Mouse (Mus musculus) heart, postnatal 14 days (tissue): ENCODE results near the gene Sema6d. TPM values are rescaled to one million over a fixed set of nuclear protein-coding genes. Genes with fewer than 3 reads are reported as not detected.

Experiments used
- DNase-seq, 2 experiments: peaks; one replicate each; pipeline ENCODE4 v3.0.0; 2021 to 2022
- intact Hi-C: fragments of 180-260 bp; cut with DNase I; formaldehyde crosslinking; loops from one replicate; pipeline ENCODE4 v1.15.1; 2025
- total RNA-seq, 2 experiments: library from RNA; stranded (reverse); gene quantifications; 2 replicates each; pipeline ENCODE4 v1.2.3; 2021

The Sema6d gene
- total RNA-seq, 2 experiments from 2014 or later, result 23.6 to 23.8 TPM

DNA sequence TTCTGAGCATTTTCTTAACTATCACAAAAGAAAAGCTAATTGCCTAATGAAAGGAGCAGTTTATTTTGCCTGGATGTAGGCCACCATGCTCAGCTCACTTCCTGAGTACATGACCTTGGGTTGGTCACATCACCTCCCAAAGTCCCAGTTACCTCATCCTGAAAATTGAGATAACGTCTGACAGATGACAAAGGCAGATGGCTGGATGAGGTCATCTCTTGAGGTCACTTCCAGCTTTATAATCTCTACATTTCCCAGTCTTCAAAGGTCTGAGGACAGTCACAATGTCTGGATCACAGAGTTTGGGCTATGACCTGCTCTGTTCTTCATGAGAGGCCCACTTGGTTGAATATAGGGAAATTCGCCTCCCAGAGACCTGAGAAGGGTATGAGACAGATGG, 366.1 kb downstream of the Sema6d start:
- intact Hi-C loops, result no loop called here
- no peak for DNase-seq

- intact Hi-C loops, result no loop called here
Observed at GRCm38 (mm10) chr2:124456999-124457398, 367.2 kb downstream of the Sema6d start.

GRCm38 (mm10) chr2:124458028-124458427, 368.3 kb downstream of the Sema6d start:
- intact Hi-C loops, result no loop called here
- no peak for DNase-seq

More at GRCm38 (mm10) chr2:124456999-124457398, 367.2 kb downstream of the Sema6d start:
- DNase-seq, result no peak

DNA sequence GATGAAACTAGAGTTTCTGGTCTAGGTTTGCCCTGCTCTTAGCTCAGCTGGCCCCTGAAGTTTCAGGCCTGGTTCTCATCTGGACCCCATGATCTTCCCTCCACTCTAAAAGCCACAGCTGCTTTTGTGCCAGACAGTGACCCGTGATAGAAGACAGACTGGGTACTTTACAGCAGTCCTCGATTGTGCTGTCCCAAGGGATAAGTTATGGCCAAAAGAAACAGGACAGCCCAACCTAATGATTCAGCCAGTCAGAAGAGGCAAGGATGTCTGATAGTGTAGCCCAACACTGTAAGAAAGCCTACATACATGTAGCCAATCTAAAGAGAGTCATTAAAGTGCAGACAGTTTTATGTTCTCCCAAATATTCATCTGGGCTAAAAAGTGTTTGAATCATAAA, 371.2 kb downstream of the Sema6d start:
- peak in 1 of 2 experiments; percentile 35 for DNase-seq
- intact Hi-C loops, result no loop called here

DNA sequence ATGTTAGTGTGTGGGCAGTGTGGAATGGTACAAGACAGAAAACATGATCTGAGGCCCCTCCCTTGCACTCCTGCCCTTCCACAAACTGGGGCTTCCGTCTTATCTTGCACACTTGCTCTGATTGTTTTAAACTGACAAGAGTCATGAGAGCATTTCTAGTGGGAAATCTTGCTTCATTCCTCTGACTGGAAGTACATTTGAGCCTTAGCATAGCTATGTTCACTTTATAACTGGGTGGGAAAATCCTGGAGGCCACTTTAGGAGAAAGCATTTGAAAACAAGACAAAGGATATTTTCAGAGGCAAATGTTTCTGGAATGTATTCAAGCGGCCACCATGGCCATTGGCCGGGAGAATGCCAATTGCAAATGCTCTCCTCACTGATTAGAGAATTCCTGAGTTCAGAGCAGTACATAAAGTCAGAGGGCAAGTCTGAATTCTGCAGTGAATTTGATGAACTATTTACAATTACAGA, 371.6 kb downstream of the Sema6d start:
- DNase-seq, result no peak
- intact Hi-C loops, result no loop called here

DNA sequence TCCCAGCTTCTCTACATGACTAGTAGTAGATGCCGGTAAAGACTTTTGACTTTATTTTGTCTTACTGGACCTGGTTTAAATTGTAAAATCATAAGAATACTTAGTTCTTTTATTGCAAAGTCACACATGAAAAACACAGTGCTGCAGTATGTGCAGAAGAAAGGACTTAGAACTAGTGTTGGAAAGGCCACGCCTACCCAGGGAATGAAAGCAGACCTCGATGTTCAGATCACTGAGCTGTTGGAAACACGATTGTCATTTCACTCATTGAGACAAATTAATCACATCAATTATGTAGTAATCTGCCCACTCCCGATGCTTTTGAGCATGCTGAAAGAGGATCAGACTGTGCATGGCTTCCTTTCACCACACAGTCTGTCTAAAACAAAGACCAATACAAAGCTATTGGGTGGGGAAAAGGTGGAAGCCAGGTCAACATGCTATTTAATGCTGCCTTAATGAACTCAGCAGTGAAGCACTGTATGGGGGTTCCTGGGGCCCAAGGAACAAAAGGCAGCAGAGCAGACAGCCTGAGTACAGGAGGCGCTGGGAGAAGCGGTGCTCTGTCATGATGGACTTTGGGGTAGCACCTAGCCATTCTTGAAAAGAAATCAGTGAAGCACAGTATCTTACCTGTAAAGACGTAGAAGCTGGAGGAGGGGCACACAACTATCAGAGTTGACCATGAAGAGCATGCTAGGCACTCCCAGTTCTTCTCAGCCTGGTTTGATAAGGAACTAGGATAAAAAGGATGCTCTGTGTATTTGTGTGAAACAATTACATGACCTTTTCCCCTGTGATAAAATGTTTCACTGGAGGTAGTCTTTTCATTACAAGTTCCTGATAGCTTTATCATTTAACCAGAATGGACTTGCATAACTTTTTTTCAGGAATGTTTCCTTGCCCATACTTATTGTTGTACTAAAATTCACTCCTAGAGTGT, 375.5 kb downstream of the Sema6d start:
- no peak for DNase-seq
- intact Hi-C loops, result no loop called here

DNA sequence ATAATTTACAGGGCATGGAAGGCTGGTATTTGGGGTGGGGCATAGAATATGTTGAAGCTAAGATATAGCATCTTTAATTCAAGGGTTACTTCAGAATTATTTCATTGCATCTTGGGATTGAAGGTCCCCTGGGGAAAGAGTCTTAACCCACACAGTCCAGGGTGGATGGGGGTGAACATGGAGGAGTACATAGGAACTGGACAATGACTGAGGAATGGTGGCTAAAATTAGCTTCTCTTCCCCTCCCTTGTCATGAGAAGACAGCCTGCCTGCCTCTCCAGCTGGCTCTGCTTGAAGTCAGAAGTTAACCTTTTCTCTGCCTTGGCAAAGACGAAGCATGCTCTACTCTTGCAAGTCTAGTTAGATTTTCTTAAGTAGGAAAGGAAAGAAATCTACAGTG, 377.7 kb downstream of the Sema6d start:
- intact Hi-C loops, result no loop called here
- DNase-seq, result no peak

DNA sequence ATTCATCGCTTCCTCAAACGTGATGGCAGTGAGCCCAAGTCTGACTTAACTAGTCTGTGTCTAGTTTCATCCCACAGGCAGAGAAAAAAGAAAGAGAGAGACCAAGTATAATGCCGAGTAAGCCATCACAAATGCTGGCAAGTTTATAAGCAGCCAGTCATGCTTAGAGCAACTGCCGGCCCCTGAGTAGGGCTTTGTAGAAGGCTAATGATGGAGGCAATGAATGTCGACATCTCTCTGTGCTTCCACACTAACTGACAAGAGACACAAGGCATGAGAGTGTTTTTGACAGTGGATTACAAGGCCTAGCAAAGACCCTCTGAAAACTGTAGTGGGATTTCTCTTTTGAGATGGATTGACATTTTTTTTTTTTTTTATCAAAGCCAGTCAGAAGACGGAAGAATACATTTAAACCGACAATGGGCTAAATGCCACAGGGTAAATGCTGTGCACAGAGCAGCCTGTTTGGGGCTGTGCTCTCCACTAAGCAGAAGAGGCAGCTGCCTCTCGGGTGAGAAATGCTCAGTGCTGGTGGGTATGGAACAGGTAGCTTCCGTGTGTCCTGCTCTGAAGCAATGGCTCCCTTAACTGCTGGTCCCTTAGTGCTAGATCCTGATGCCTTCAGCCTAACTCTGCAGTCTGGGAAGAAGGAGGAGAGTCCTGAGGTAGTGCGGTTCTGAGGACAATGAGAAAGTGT, 380.7 kb downstream of the Sema6d start:
- intact Hi-C loops, result no loop called here
- DNase-seq, result no peak

DNA sequence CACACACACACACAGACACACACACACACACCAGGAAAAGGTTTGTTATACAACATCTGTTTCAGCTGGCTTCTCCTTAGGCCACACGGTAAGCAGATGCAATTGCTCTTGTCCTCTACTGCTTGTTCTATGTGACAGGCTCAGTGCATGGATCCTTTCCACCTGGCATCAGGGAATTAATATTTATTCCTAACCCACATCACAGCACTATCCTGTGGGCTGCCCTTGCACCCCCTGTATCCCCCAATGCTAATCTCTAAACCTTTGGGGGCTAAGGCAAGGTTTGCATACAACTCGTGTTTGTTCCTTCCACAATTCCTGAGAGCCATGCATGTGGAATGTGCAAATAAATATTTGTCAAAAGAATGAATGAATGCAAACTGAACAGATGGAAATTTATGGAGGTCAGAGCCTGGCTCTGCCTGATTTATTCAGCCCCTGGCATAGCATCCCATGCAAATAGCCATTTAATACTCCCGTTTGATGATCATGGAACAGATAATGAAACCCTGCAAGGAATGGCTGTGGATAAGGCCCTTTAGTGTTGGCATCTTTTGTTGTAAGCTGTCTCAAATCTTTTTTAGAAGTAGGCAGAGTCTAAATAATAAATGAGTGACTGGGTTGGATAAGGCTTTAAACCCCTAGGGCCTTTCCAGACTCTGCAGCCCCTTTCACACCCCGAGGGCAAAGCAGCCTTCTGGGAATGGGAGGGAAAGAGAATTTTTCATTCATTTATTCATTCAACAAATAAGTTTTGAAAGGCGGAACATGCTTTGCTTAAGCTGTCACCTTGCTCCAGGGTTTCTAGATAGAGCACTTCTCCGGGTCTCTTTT, 383.1 kb downstream of the Sema6d start:
- intact Hi-C loops, result no loop called here
- no peak for DNase-seq

GRCm38 (mm10) chr2:124477904-124478303, 388.1 kb downstream of the Sema6d start:
- intact Hi-C loops, result no loop called here

GRCm38 (mm10) chr2:124478526-124478925, 388.8 kb downstream of the Sema6d start:
- DNase-seq, result no peak
- intact Hi-C loops, result no loop called here

More at GRCm38 (mm10) chr2:124477904-124478303, 388.1 kb downstream of the Sema6d start:
- DNase-seq, result no peak

DNA sequence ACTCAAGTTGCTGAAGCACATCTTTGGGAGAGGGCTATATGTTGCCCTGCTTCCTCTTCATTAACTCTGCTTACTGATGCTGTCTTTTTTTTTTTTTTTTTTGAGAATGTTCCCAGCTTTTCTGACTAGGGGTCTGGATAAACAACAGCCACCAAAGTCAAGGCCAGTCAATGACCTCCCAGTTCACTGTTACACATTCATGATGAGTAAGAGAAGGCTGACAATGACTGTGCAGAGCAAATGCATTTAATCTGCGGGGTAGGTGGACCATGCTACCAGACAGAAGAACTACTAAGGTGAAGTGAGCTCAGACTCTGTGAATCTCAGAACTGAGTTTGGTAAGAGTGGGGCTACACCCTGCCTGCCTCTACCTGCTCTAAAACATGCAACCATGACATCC, 396.0 kb downstream of the Sema6d start:
- intact Hi-C loops, result no loop called here
- DNase-seq, result no peak

DNA sequence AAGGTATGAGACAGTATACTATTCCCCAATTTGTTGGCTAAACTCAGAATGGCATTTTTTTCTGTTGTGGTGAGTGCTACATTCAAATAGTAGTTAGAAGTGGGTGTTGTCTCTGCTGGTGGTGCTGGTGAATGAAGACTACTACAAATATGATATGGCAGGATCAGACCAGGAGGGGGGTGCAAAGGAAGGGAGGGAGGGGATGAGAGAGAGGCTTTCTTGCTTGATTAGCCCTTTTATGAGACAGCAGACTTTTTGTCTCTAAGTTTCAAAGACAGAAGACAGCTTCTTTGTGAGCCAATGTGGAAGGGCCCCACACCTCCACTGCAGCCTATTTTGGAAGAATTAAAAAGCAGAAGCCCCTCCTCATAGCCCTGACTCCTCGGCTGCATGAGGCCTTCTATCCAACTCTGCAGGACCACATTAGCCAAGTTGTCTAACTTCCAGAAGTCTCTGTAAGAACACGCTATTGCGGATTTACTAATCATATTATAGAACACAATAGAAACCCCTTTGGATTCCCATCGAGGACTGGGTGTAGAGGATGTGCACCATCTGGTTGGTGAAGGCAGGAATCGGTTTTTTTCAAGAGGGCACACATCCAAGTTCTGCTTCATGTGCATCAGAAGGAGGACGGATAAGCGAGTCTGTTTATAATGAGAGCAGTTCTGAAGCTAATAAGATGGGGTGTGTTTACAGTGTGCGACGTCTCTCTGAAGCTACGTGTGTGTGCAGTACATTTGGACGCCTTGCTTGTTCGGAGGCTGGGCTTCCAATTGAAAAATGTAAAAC, 400.4 kb downstream of the Sema6d start:
- no peak for DNase-seq
- intact Hi-C loops, result no loop called here

- intact Hi-C loops, result no loop called here
- no peak for DNase-seq
Observed at GRCm38 (mm10) chr2:124495751-124496150, 406.0 kb downstream of the Sema6d start.

- intact Hi-C loops, result no loop called here
- DNase-seq, result no peak
Observed at GRCm38 (mm10) chr2:124499670-124500069, 409.9 kb downstream of the Sema6d start.

GRCm38 (mm10) chr2:124505784-124506489, 416.2 kb downstream of the Sema6d start:
- intact Hi-C loops, result no loop called here
- DNase-seq, result no peak

GRCm38 (mm10) chr2:124507804-124508203, 418.0 kb downstream of the Sema6d start:
- intact Hi-C loops, result no loop called here

DNA sequence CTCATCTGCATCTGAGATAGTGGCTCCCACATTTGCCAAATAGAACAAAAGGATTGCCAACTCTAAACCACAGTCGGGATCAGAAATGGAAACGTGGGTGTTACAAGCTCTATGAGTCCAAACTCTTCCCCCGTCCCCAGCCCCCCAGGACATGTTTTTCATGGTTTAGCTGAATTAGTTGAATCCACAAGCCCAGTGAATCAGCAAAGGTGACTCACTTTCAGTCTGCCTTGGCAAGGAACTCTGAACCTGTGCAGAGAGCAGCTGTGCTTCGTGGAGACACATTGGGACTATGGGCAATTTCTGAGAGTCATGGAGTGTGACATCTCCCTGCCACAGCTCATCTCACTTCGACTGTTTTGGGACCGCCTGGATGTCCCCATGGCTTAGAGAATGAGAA, 419.7 kb downstream of the Sema6d start:
- intact Hi-C loops, result no loop called here
- no peak for DNase-seq

More at GRCm38 (mm10) chr2:124507804-124508203, 418.0 kb downstream of the Sema6d start:
- DNase-seq, result no peak

- no peak for DNase-seq
- intact Hi-C loops, result no loop called here
Observed at GRCm38 (mm10) chr2:124511826-124512225, 422.1 kb downstream of the Sema6d start.
